Mouse (Mus musculus) spleen, postnatal 4 days (tissue): Measurements from ENCODE around the gene Mfap1a.
A peak's percentile ranks its signal among the peaks of the same experiment; 100 is the strongest.

Experiments
- DNase-seq, 2 experiments: peaks; one replicate each; pipeline ENCODE4 v3.0.0; 2022; ENCODE audit warnings: low spot score in 2 of 2

Mfap1a gene

DNA sequence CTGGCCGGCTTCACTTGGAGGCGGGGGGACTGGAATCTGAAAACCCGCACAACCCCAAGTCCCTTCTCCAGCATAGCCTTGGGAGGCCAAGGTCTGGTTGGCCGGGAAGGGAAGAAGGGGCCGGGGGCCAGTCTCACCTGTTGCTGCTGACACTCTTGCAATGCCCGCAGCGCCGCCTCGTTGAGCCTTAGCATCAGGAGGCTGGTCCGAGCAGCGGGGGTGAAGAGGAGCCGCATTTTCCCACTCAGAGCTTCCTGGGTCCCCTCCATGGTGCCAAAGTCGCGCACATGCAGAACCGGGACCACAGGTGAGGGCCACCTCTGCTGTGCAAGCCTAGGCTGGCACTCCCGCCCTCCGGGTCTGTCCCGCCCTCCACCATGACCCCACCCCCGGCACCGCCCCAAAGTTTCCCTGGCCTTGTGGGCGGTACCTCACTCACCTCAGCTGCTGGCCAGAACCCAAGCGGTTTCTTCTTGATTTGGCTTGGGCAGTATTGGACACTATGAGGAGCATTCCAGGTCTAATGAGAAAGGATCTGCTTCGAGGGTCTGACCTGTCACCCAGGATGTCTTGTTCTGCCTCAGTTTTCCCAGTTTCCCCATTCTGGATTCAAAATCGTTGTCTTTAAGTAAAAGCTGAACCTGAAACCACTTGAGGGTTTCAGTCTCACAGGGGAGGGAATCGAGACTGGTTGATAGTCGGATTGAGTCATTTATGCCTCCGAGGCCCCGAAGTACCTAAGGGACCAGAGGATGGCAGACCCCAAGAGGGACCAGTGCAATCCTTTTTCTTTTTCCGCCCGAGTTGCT is 64.0 kb downstream of the Mfap1a start:
- peak; percentile 81 to 89 for DNase-seq
